Mouse (Mus musculus): ENCODE results near the gene Abca17. TPM values are rescaled to one million over a fixed set of nuclear protein-coding genes. Genes with fewer than 3 reads are reported as not detected.

Abca17 gene
- polyA plus RNA-seq (2012; rRNA removed), result not detected in 2 replicates

GRCm38 (mm10) chr17:24350926-24351759 is at the start of gene Abca17:
Gene Abca17, minus strand, starts transcription at chr17:24351068.

GRCm38 (mm10) chr17:24351760-24352357 is 991 bp upstream of the Abca17 start, which contains the start of gene Abca3:
Gene Abca3, plus strand, starts transcription at chr17:24351950.

GRCm38 (mm10) chr17:24251320-24252069 is 99.4 kb downstream of the Abca17 start, which contains the start of gene Ccnf:
Gene Ccnf, minus strand, starts transcription at chr17:24251484.

GRCm38 (mm10) chr17:24220435-24221411 is 130.1 kb downstream of the Abca17 start, which contains the start of gene Tedc2:
Gene Tedc2, minus strand, starts transcription at chr17:24220851.

Other genes with a start within 250 kb of the Abca17 start
- gene Pdpk1, start 200.1 kb downstream of the Abca17 start, polyA plus RNA-seq (2012; rRNA removed), result 5.5 and 8.3 TPM in 2 replicates
- gene Amdhd2, start 187.3 kb downstream of the Abca17 start, polyA plus RNA-seq (2012; rRNA removed), result 19.8 and 28.3 TPM in 2 replicates
- 453 and 617 TPM in 2 replicates for gene Atp6v0c, start 181.4 kb downstream of the Abca17 start, polyA plus RNA-seq (2012; rRNA removed)
- 4.8 and 7.3 TPM in 2 replicates for gene Tbc1d24, start 145.5 kb downstream of the Abca17 start, polyA plus RNA-seq (2012; rRNA removed)
- gene Ntn3, start 141.5 kb downstream of the Abca17 start, polyA plus RNA-seq (2012; rRNA removed), result 2.0 and 3.2 TPM in 2 replicates
- 2.8 and 4.9 TPM in 2 replicates for gene Tedc2, start 130.2 kb downstream of the Abca17 start, polyA plus RNA-seq (2012; rRNA removed)
- gene Ccnf, start 99.6 kb downstream of the Abca17 start, polyA plus RNA-seq (2012; rRNA removed), result 2.5 and 3.2 TPM in 2 replicates
- gene Abca3, start 882 bp upstream of the Abca17 start, polyA plus RNA-seq (2012; rRNA removed), result 21.6 and 28.9 TPM in 2 replicates
- 34.7 and 57.6 TPM in 2 replicates for gene Rnps1, start 63.5 kb upstream of the Abca17 start, polyA plus RNA-seq (2012; rRNA removed)
- 36.9 and 55.2 TPM in 2 replicates for gene Eci1, start 75.6 kb upstream of the Abca17 start, polyA plus RNA-seq (2012; rRNA removed)
- 14.8 and 19.5 TPM in 2 replicates for gene Dnase1l2, start 92.0 kb upstream of the Abca17 start, polyA plus RNA-seq (2012; rRNA removed)
- 36.0 and 36.4 TPM in 2 replicates for gene E4f1, start 119.2 kb upstream of the Abca17 start, polyA plus RNA-seq (2012; rRNA removed)
- gene Pgp, start 119.3 kb upstream of the Abca17 start, polyA plus RNA-seq (2012; rRNA removed), result 31.9 and 71.4 TPM in 2 replicates
- gene Bricd5, start 122.8 kb upstream of the Abca17 start, polyA plus RNA-seq (2012; rRNA removed), result 0.89 and 2.0 TPM in 2 replicates
- gene Mlst8, start 128.0 kb upstream of the Abca17 start, polyA plus RNA-seq (2012; rRNA removed), result 17.7 and 18.0 TPM in 2 replicates
- gene Caskin1, start 137.5 kb upstream of the Abca17 start, polyA plus RNA-seq (2012; rRNA removed), result 0.31 and 0.43 TPM in 2 replicates
- gene Traf7, start 176.9 kb upstream of the Abca17 start, polyA plus RNA-seq (2012; rRNA removed), result 69.9 and 81.7 TPM in 2 replicates
- 0.52 and 0.64 TPM in 2 replicates for gene Rab26, start 183.1 kb upstream of the Abca17 start, polyA plus RNA-seq (2012; rRNA removed)
- 28.7 and 31.6 TPM in 2 replicates for gene Pkd1, start 198.8 kb upstream of the Abca17 start, polyA plus RNA-seq (2012; rRNA removed)